Mouse (Mus musculus): ENCODE results near the gene Ajuba.

Gene Ajuba

DNA sequence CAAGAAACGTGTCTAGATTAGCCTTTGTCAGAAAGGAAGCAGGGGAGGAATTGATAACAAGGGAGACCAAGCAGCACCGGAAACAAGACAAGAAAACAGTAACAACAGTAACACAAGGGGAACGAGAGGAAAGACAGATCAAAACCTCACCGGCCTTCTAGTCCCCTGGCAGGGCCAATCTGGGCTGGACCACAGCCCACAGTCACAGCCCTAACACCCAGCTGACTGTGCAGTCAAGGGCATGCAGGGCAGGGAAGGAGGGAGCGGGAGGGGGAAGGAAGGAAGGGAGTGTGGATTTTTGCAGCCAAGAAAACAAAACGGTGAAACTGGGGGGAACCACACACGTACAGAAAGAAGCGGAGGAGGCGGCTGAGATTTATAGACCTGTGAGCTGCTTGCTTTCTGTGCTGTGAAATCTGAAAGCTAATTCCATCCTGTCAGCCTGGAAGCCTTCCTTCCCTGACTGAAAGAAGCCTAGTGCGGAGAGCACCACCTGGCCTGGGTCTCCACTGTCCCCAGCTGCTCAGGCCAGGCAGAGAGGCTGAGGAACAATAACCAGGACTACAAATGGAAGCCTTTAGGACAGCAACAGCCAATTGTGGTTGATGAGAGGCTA is 15.1 kb upstream of the Ajuba start:
- no peak for DNase-seq (ENCODE audit: low read depth in 1 of 2, low spot score in 2 of 2)

DNA sequence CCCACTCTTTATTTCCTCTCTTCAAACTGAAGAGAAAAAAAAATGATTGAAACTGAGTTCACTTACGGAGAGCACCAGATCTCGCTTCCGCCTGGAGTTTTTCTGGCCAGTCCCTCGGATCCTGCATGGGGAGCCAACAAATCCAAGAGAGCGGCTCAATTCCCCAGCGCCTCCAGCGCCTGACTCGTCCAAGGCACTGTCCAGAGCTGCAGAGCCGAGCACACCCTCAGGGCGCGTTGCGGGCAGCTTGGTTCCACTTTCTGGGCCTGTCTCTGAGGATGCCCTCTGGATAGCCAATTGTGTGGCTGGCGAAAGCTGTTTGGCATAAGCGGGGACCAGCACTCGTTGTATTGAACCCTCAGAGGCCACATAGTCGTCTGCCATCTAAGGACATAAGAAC is 13.7 kb upstream of the Ajuba start:
- DNase-seq (ENCODE audit: low read depth in 1 of 2, low spot score in 2 of 2) = no peak

- DNase-seq (ENCODE audit: low read depth in 1 of 2, low spot score in 2 of 2) = no peak
Measured at GRCm38 (mm10) chr14:54583681-54584338, 6.5 kb upstream of the Ajuba start.

DNA sequence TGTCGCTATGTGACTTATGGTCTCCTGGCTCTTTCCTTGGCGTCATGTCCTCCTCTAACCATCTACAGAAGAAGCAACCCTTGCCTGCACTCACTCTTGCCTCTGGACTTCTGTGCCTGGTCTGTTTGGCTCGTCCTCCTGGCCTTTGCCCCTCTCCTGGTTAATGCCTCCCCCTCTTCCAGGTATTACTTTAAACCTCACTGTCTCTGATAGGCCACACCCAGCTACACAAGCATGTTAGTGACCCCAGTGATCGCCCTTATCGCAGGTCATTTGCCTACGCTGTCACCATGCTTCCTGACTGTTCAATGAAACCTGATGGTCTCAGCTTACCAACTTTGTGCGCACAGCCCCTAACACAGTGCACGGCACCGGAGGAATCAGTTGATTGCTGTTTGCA is 5.2 kb upstream of the Ajuba start:
- DNase-seq (ENCODE audit: low read depth in 1 of 2, low spot score in 2 of 2) = no peak

- DNase-seq (ENCODE audit: low read depth in 1 of 2, low spot score in 2 of 2) = no peak
Measured at GRCm38 (mm10) chr14:54579638-54580037, 2.3 kb upstream of the Ajuba start.

- DNase-seq (ENCODE audit: low read depth in 1 of 2, low spot score in 2 of 2) = no peak
Measured at GRCm38 (mm10) chr14:54578063-54578462, 705 bp upstream of the Ajuba start.

GRCm38 (mm10) chr14:54576241-54577088 is 893 bp downstream of the Ajuba start:
- no peak for DNase-seq (ENCODE audit: low read depth in 1 of 2, low spot score in 2 of 2)

- no peak for DNase-seq (ENCODE audit: low read depth in 1 of 2, low spot score in 2 of 2)
Measured at GRCm38 (mm10) chr14:54575631-54576030, 1.7 kb downstream of the Ajuba start.

- DNase-seq (ENCODE audit: low read depth in 1 of 2, low spot score in 2 of 2) = no peak
Measured at GRCm38 (mm10) chr14:54575031-54575430, 2.3 kb downstream of the Ajuba start.

- no peak for DNase-seq (ENCODE audit: low read depth in 1 of 2, low spot score in 2 of 2)
Measured at GRCm38 (mm10) chr14:54574253-54574652, 3.1 kb downstream of the Ajuba start.

DNA sequence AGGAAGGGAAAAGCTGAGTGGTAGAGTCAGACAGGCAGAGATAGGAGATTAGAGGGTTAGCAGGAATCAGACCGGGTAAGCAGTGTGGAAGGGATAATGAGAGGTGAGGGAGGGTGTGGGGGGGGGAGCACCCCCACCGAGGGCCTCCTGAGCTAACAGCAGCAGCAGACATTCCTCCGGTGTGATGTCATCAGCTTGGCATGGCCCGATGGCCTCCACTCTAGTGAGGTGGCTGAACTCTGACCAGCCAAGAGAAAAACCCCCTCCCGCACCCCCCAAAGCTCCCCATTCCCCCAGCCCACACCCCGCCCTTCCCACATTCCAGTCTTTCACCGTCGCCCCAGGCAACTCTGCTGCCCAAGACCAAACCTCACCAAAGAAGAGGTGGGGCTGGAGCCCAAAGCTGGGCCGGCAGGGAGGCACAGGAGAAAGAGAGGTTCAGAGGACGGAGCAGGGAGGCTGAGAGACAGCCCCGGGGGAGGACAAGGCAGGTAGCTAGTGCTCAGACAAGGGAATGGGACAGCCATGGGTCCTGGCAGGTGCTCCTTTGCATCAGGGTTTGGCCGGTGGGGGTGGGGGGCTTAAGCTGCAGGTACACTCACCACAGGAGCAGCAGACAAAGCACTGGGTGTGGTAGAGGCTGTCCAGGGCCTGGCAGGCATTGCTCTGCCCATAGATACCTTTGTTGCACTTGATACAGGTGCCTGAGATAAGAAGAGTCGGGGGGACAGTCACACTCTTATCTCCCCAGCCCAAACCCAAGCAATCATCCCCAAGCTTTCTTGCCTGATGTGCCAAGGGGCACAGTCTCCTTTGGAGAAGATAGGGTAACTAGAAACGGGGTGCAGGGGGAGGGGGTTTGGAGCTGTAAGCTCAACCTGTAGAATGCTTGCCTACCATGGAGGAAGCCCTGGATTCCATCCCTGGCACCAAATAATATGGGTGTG is 4.3 kb downstream of the Ajuba start:
- DNase-seq (ENCODE audit: low read depth in 1 of 2, low spot score in 2 of 2) = no peak

DNA sequence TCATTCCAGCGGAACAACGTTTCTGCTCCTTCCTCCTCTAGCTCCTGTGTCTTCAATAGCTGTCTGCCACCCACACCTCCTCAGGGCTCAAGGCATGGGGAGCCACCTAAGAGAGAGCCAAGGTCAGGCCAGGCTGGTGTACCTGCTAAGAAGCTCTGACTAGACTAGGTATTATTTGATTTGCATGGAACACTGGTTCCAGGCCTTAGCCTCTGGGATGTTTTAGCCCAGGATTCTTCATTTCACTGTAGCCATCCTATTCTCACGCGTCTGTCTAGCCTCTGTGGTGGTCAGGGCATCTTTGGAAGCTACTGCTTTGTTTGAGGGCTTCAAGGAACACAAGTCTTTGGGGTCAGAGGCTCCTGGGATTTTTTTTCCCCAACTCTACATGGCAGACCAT is 5.2 kb downstream of the Ajuba start:
- DNase-seq (ENCODE audit: low read depth in 1 of 2, low spot score in 2 of 2) = no peak

DNA sequence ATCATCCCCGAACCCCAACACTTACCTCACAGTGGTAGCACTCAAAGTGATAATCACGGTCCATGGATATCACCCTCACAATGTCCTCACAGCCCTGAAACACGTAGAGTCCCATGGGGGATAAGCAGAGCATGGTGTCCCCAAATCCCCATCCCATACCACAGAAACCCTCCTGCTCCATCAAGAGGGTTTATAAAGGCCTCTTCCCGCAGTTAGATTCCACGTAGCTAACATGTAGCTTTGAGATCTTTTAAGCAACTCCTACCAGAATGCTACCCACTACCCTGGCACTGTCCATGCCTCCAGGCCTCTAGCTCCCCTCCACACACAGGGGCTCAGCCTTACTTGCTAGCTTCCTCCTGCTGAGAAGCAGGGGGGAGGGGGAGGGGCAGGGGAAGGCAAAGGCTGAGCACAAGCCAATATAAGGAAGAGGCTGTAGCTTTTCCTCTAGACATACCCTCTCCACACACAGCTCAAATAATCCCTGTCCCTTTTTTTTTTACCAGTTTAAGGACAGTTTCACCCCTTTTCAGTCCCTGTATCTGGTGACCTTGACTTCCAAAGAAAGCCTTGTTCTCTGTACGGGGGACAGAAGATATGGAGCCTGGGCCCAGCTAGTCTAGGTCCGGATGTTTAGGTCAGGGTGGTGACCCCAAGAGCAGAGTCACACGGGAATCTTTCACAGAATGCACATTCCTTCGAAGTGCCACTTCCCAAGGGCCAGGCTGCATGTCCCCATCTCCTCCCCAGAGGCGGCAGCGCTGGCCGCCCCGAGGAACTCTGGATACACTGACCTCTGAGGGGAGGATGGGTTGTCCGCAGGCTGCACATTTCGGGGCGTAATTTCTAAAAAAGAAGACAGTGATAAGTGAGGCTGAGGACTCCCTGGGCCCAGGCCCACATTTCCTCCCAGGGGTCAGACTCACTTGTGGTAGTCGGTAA is 7.6 kb downstream of the Ajuba start:
- no peak for DNase-seq (ENCODE audit: low read depth in 1 of 2, low spot score in 2 of 2)

- DNase-seq (ENCODE audit: low read depth in 1 of 2, low spot score in 2 of 2) = peak in 1 of 2 experiments; percentile 44
Measured at GRCm38 (mm10) chr14:54568694-54569414, 8.5 kb downstream of the Ajuba start.

- no peak for DNase-seq (ENCODE audit: low read depth in 1 of 2, low spot score in 2 of 2)
Measured at GRCm38 (mm10) chr14:54560527-54561242, 16.7 kb downstream of the Ajuba start.

DNA sequence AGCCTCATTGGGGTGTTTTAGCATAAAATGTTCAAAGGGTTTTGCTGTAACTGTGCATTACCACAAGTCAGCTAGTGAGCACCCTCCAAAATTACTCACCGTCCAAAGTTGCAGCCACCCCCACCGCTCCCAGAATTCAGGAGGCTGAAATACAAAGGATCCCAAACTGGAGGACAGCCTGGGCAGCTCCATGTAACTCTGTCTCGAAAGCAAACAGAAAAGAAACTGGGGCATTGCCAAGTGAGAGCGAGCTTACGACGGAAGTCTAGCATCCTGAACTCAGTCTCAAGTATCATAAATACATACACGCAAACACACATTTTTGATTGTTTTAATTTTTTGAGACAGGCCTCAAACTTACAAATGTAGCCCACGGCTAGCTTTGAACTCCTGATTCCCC is 20.0 kb downstream of the Ajuba start:
- no peak for DNase-seq (ENCODE audit: low read depth in 1 of 2, low spot score in 2 of 2)

- DNase-seq (ENCODE audit: low read depth in 1 of 2, low spot score in 2 of 2) = peak; percentile 70 to 81
Measured at GRCm38 (mm10) chr14:54553975-54554769, 23.2 kb downstream of the Ajuba start, which contains the start of gene Haus4. TSS of gene Haus4 (minus strand) at chr14:54554616.
